Mouse (Mus musculus) central nervous system, embryonic 18 days (tissue): ENCODE data around the gene Tceanc. TPM values are rescaled to one million over a fixed set of nuclear protein-coding genes. Genes with fewer than 3 reads are reported as not detected.

Source experiments
- polyA plus RNA-seq: library from polyadenylated mRNA; depleted of rRNA; stranded (reverse); fragments of >200 nt; gene quantifications from 2 replicates; pipeline ENCODE4 v1.2.3, GENCODE M21; 2012; rRNA removed

Tceanc gene
- 1.8 and 1.9 TPM in 2 replicates for polyA plus RNA-seq

DNA sequence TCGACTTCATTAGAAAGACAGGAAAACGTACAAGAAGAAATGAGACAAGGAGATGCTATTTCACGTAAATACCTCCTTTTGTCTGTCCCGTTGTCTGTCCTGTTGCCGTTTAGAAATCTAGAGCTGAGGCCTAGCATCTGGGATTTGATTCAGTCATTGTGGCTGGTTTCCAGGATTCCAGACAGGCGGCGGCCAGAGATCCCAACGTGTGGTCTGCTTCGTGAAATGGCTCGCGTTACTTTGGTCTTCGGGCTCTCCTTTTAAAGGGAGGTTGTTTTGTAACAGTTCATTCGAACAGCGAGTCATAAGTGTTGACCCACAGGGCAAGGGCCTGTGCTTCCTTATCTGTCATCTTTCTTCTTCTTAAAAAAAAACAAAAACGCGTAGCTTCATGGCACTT lies at the start of gene Tceanc:
Tceanc (minus strand) TSS at position 223 of the 400 bp plus-strand sequence.

DNA sequence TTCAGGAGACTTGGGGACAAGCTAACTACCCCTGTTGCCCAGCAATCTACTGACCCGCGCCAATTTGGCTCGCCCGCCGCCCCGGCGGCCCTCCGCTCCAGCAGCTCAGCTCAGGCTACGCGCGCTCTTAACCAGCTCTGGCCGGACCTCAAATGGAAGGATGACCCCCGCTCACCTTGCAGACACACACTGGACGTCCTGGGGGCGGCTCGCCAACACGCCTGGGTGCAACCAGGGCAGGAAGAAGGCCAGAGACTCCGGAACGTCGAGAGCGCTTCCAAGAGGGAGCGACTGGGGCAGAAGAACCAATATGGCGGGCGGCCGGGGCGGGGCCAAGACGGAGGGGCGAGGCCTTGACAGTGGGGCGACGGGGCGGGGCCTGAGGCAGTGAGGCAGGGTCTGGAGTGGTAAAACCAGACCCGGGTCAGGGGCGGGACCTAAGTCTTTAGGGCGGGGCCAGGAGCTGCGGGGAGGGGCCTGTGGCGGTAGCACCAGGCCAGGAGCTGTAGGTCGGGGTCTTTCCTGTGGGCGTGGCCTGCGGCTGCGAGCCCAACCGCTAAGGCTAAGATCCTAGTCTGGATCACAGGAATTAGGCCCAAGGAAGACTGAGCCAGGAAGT lies 38.9 kb downstream of the Tceanc start, which contains the start of gene Rab9:
Rab9 (minus strand) TSS at position 503 of the 619 bp plus-strand sequence.

Other genes starting within 250 kb of the Tceanc start
- gene Trappc2, start 78.0 kb downstream of the Tceanc start, polyA plus RNA-seq, result 34.9 and 39.6 TPM in 2 replicates
- gene Ofd1, start 77.9 kb downstream of the Tceanc start, polyA plus RNA-seq, result 6.3 and 6.5 TPM in 2 replicates
- gene Rab9, start 38.7 kb downstream of the Tceanc start, polyA plus RNA-seq, result 30.1 and 31.6 TPM in 2 replicates
- gene Egfl6, start 67.2 kb upstream of the Tceanc start, polyA plus RNA-seq, result 1.5 and 2.5 TPM in 2 replicates